Mouse (Mus musculus) stomach, postnatal 0 days (tissue): ENCODE data around the gene Plekhg6.

Experiments
- CTCF ChIP-seq: IDR thresholded peaks from 2 replicates; pipeline ENCODE4 v1.5.1; 2016; ENCODE audit warnings: antibody characterized with exemption, low read depth, mild to moderate bottlenecking, moderate library complexity
- EP300 ChIP-seq: optimal IDR thresholded peaks from 2 replicates; pipeline ENCODE3; 2016; ENCODE audit warnings: antibody characterized with exemption

DNA sequence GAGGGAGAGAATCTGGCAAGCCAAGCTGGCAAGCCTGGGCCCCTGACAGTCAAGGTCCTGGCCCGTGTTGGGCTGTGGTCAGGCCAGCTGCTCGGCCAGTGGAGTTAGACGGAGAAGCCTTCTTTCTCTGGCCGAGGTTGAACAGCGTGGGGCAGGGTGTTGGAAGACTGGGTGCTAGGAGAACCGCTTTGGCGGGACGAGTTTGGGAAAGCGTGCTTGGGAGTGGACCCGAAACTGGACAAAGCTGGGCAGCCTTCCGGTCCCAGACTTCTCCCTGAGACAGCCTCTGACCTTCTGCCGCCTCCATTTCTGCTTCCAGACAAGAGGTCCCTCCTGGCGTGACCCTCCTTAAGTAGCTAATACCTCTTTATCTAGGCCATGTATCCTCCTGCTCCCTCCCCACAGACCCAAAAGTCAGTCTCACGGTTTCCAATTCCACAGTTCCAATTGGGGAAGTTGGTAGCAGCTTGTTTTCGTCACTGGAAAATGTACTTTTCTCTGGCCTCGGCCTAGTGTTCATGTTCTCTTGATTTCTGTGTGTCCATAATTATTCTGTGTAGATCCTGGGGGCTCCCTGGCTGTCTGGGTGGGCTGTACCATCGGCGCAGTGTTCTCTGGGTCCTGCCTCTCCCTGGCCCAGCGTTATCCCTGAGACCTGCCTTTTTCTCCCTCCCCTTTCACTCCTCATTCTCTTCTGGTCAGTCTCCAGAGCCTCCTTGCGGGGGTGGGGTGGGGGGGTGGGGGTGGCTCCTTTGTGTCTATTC is 30.2 kb downstream of the Plekhg6 start:
- TF ChIP-seq CTCF: no peak
- TF ChIP-seq EP300: no peak
